Mouse (Mus musculus) embryonic facial prominence, embryonic 11.5 days (tissue): ENCODE results near the gene Wdtc1. TPM values are rescaled to one million over a fixed set of nuclear protein-coding genes. Genes with fewer than 3 reads are reported as not detected.

Experiments used
- ATAC-seq: fragments of 200-750 bp; cut with Nextera tagmentation; replicated peaks from 2 replicates; pipeline ENCODE4 v1.8.0; 2017; ENCODE audit warnings: low read depth; ENCODE audit not compliant: insufficient number of reproducible peaks, low FRiP score, low TSS enrichment
- DNase-seq: peaks from one replicate; pipeline ENCODE4 v3.0.0-alpha.2; 2015; ENCODE audit warnings: low spot score
- H3K27ac ChIP-seq: fragments of 300-500 bp; sonication (generic); replicated peaks from 2 replicates; pipeline ENCODE4 v1.5.1; 2014; ENCODE audit warnings: mild to moderate bottlenecking, low read depth, low read length, control low read depth
- H3K27me3 ChIP-seq: fragments of 300-500 bp; sonication (generic); 2 replicates; pipeline ENCODE4 v1.6.1; 2014; ENCODE audit warnings: mild to moderate bottlenecking, low read length, moderate library complexity, mixed read lengths; ENCODE audit not compliant: control insufficient read depth, insufficient read depth
- H3K36me3 ChIP-seq: fragments of 300-500 bp; sonication (generic); replicated peaks from 2 replicates; pipeline ENCODE4 v1.6.1; 2014; ENCODE audit warnings: low read depth, mild to moderate bottlenecking, low read length, moderate library complexity, mixed read lengths; ENCODE audit not compliant: control insufficient read depth, insufficient read depth
- H3K4me1 ChIP-seq: fragments of 300-500 bp; sonication (generic); 2 replicates; pipeline ENCODE4 v1.6.1; 2014; ENCODE audit warnings: low read length, mixed read lengths; ENCODE audit not compliant: control insufficient read depth, insufficient read depth
- H3K4me2 ChIP-seq: fragments of 300-500 bp; sonication (generic); 2 replicates; pipeline ENCODE4 v1.6.1; 2014; ENCODE audit warnings: low read depth, mild to moderate bottlenecking, control low read depth, low read length, moderate library complexity
- H3K4me3 ChIP-seq: fragments of 300-500 bp; sonication (generic); 2 replicates; pipeline ENCODE4 v1.5.1; 2014; ENCODE audit warnings: low read depth, low read length, control low read depth
- H3K9ac ChIP-seq: fragments of 300-500 bp; sonication (generic); replicated peaks from 2 replicates; pipeline ENCODE4 v1.6.1; 2014; ENCODE audit warnings: mild to moderate bottlenecking, control low read depth, low read length
- H3K9me3 ChIP-seq: fragments of 300-500 bp; sonication (generic); replicated peaks from 2 replicates; pipeline ENCODE4 v1.6.1; 2016; ENCODE audit warnings: mild to moderate bottlenecking, low read length, inconsistent platforms, mixed read lengths; ENCODE audit not compliant: control insufficient read depth
- WGBS: fragments of 180-500 bp; shearing (Covaris S2); extraction: QIAGEN DNeasy Blood & Tissue Kit; methylation state at CpG from one replicate; pipeline ENCODE4 v1.1.7; 2014; 5-methylcytosine and 5-hydroxymethylcytosine counted together
- polyA plus RNA-seq: library from polyadenylated mRNA; unstranded; fragments of >200 nt; fragmentation: Nextera tagmentation; extraction: Ambion mirVana; gene quantifications from 2 replicates; pipeline ENCODE4 v1.2.1, GENCODE M21; 2014

The Wdtc1 gene
- polyA plus RNA-seq, 1 experiment from 2014 or later, result 16.7 TPM

DNA sequence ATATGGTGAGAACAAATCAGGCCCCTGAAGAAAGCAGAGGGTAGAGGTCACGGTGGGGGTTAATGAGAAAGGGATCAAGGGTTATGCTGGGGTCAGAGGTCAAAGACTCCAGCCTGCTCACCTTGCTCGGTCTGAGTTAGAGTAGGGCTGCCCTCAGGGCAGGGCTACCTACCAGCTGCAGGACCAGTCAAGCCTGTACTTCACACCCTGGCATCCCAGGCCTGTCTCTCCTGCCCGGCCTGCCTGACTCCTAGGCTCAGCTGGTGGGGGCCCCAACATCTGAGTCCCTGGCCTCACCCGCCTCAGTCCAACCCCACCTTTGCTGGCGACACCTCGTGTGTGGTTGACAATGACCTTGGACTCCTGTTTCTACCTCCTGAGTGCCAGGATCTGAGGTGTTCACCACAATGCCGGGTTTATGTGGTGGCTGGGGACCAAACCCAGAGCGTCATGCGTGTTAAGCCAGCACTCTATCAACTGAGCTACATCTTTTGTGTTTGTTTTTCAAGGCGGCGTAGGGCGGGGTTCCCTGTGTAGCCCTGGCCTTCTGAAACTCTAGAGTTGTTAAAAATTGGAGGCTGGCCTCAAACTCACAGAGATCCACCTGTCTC, 95.4 kb downstream of the Wdtc1 start:
- no peak overlapping the region for H3K9ac ChIP-seq
- H3K9me3 ChIP-seq, result no peaks in the 10 kb centered on the region
- no peak overlapping the region for H3K27ac ChIP-seq
- peaks cover 10% of the 10 kb centered on the region for H3K27me3 ChIP-seq
- no peak overlapping the region for H3K4me3 ChIP-seq
- ATAC-seq (no peak; the same call in 1 of the 2 replicates), DNase-seq (no peak)
- 71% methylated on average over 12 of the region's 12 CpGs for WGBS
- no peaks in the 10 kb centered on the region for H3K36me3 ChIP-seq
- H3K4me1 ChIP-seq, result no peaks in the 10 kb centered on the region; the same call in 1 of the 2 replicates
- no peak overlapping the region for H3K4me2 ChIP-seq

DNA sequence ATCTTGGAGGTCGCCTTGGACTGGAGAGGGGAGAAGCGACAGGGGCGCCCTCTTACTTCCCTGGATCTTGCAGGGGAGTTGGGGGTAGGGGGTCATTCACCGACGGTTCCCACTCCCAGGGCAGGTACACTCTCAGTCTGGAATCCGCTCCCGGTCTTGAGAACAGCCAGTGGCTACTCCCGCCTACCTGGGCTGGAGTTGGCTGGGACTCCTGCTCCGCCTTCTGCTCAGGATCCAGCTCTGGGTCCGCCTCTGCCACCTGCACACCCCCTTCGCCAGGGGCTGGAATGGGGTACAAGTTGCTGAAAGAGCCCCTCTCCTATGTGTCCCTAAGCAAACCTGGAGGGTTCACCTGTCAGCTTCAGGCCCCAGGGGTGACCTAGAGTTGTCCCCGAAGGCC, 96.1 kb downstream of the Wdtc1 start:
- WGBS, result 31% methylated on average over 12 of the region's 12 CpGs
- H3K4me1 ChIP-seq, result no peaks in the 10 kb centered on the region; the same call in 1 of the 2 replicates
- H3K27ac ChIP-seq, result no peak overlapping the region
- H3K4me2 ChIP-seq, result no peak overlapping the region
- peaks cover 14% of the 10 kb centered on the region for H3K27me3 ChIP-seq
- H3K36me3 ChIP-seq, result no peaks in the 10 kb centered on the region
- H3K4me3 ChIP-seq, result no peak overlapping the region
- no peak overlapping the region for H3K9ac ChIP-seq
- no peaks in the 10 kb centered on the region for H3K9me3 ChIP-seq
- ATAC-seq, result no peak
- DNase-seq, result no peak

DNA sequence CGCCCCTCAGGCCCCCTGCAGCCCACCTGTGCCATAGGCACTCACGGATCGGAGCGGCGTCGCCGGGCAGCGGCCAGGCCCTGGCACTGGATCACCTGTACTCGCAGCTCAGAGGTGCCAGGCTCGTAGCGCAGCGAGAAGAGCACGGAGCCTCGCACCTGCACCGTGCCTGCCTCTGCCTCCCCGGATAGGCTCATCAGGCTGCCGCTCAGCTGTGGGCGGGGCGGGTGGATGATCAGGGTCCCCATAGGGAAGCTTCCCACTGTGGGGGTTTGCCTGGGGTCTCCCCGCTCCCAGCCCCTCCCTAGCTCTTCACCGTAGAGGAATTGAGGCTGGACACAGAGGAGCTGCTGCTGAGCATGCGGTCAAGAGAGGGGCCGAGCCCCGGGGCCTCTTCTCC, 96.5 kb downstream of the Wdtc1 start:
- no peak overlapping the region for H3K27ac ChIP-seq
- H3K9me3 ChIP-seq, result no peaks in the 10 kb centered on the region
- no peaks in the 10 kb centered on the region for H3K36me3 ChIP-seq
- H3K9ac ChIP-seq, result no peak overlapping the region
- 17% methylated on average over 24 of the region's 24 CpGs for WGBS
- no peak overlapping the region for H3K4me3 ChIP-seq
- H3K27me3 ChIP-seq, result peaks cover 19% of the 10 kb centered on the region
- DNase-seq (no peak), ATAC-seq (no peak)
- no peaks in the 10 kb centered on the region; the same call in 1 of the 2 replicates for H3K4me1 ChIP-seq
- H3K4me2 ChIP-seq, result no peak overlapping the region

DNA sequence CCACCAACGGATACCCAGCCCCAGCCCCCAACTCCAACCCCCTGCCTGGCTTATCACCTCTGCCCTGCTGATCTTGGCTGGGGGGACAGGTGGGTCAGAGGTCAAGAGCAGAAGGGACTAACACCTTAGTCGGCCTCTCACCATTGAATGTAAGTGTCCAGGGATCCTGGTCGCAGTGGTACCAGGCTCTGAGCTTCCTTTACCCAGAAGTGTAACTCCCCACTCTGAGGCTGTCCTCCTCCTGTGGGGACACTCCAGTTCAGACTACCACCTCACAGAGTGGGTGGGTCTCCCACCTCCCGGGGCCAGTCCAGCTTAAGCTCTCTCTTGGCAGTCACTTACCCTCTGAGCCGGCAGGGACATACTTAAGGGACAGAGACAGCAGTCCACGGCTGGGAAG, 97.9 kb downstream of the Wdtc1 start:
- H3K9me3 ChIP-seq, result no peaks in the 10 kb centered on the region
- no peaks in the 10 kb centered on the region; the same call in 1 of the 2 replicates for H3K4me1 ChIP-seq
- peaks cover 31% of the 10 kb centered on the region for H3K27me3 ChIP-seq
- H3K27ac ChIP-seq, result no peak overlapping the region
- no peak overlapping the region for H3K4me3 ChIP-seq
- no peak overlapping the region for H3K4me2 ChIP-seq
- DNase-seq (no peak), ATAC-seq (no peak)
- H3K9ac ChIP-seq, result no peak overlapping the region
- 61% methylated on average over 6 of the region's 6 CpGs for WGBS
- H3K36me3 ChIP-seq, result no peaks in the 10 kb centered on the region

DNA sequence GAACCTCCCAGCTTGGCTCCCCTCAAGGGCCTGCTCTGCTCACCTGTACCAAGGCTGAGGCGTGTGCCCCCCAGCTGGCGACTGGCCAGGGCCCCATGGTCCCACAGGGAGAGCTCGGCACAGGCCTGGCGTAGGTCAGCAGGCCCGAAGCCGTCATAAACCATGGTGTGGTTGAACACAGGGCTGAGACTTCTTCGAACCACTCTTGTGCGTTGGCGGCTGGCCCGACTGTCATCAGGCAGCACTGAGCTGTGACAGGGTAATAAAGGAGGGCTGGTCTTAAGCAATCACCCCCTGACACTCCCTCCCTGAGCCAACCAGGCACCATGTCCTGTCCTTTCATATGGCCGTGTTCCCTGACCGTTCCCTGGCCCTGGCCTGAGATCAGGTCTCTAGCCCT, 99.9 kb downstream of the Wdtc1 start:
- no peak overlapping the region for H3K27ac ChIP-seq
- H3K9me3 ChIP-seq, result no peaks in the 10 kb centered on the region
- no peak for DNase-seq
- H3K4me3 ChIP-seq, result no peak overlapping the region
- H3K4me1 ChIP-seq, result no peaks in the 10 kb centered on the region; the same call in 1 of the 2 replicates
- peaks cover 37% of the 10 kb centered on the region for H3K27me3 ChIP-seq
- no peak overlapping the region for H3K9ac ChIP-seq
- H3K4me2 ChIP-seq, result no peak overlapping the region
- WGBS, result 90% methylated on average over 12 of the region's 12 CpGs
- H3K36me3 ChIP-seq, result no peaks in the 10 kb centered on the region
- ATAC-seq, result no peak

DNA sequence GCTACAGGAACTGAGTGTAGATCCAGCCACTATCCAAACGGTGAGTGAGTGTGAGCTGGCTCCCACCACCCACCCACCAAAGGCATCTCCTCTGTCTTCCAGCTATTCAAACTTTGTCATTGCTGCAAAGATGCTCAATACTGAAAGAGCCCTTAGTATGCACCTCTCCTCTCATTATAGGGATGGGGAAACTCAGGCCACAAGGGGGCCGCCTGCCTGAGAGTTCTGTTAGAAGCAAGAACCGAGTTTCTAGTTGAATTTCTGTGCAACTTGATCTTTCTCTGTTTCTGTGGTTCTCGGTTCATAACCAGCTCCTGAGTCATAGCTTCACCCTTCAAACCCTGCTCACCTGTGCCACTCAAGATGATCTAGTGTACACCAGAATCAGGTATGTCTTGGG, 101.2 kb downstream of the Wdtc1 start:
- Histone ChIP-seq H3K4me2 (no peak overlapping the region), H3K27ac (no peak overlapping the region), H3K36me3 (no peaks in the 10 kb centered on the region), H3K4me3 (no peak overlapping the region), H3K4me1 (no peaks in the 10 kb centered on the region; the same call in 1 of the 2 replicates), H3K9ac (no peak overlapping the region), H3K9me3 (no peaks in the 10 kb centered on the region), H3K27me3 (peaks cover 43% of the 10 kb centered on the region)
- ATAC-seq (no peak), DNase-seq (peak; percentile 43)
- WGBS, result 33% methylated on average over 4 of the region's 4 CpGs

DNA sequence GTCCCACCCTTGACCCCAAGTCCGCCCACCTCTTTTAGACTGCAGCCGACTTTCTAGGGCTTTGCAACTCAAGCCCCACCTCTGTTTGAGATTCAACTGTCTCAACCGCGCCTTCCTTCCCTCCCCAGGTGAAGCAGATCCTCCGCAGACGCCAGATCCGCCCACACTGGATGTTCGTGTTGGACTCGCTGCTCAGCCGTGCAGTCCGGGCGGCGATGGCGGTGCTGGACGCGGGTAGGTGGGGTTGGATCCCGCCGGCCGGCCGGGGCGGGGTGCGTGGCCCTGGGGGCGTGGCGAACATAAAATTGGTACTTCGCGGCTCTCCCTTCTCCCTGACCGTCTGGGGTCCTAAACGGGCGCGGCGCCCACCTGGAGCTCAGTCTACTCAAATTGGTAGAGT, 102.1 kb downstream of the Wdtc1 start:
- no peaks in the 10 kb centered on the region for H3K9me3 ChIP-seq
- H3K4me2 ChIP-seq, result peak overlapping the region; percentile 78
- ATAC-seq (no peak), DNase-seq (peak; percentile 38)
- peak overlapping the region; percentile 36 for H3K4me3 ChIP-seq
- no peaks in the 10 kb centered on the region for H3K36me3 ChIP-seq
- no peaks in the 10 kb centered on the region; the same call in 1 of the 2 replicates for H3K4me1 ChIP-seq
- 1% methylated on average over 30 of the region's 31 CpGs for WGBS
- H3K27me3 ChIP-seq, result peaks cover 41% of the 10 kb centered on the region
- H3K9ac ChIP-seq, result peak overlapping the region; percentile 44
- H3K27ac ChIP-seq, result no peak overlapping the region

DNA sequence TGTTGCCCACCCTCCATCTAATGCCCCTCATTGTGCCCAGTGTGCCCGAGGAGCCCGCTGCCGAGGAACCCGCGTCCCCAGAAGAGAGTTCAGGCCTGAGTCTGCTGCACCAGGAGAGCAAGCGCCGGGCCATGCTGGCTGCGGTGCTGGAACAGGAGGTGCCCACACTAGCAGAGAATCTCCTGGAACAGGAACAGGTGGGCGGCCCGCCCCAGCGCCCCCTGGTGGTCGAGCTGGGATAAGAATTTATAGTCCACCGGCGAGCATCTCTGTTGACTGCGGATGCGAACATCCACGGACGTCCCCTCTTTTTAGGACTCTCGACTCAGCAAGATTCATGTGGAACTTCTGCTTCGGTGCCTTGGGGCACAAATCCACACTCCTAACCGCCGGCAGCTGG, 102.7 kb downstream of the Wdtc1 start:
- Histone ChIP-seq H3K4me2 (peak overlapping the region; percentile 78), H3K36me3 (no peaks in the 10 kb centered on the region), H3K4me1 (no peaks in the 10 kb centered on the region; the same call in 1 of the 2 replicates), H3K27me3 (peaks cover 39% of the 10 kb centered on the region), H3K9ac (peak overlapping the region; percentile 44), H3K27ac (no peak overlapping the region), H3K9me3 (no peaks in the 10 kb centered on the region), H3K4me3 (peak overlapping the region; percentile 36)
- WGBS, result 3% methylated on average over 22 of the region's 22 CpGs
- DNase-seq (peak; percentile 80), ATAC-seq (no peak)
